Mouse (Mus musculus): ENCODE measurements at regions not wholly inside any gene's neighbourhood (a gene's known extent, or its start where the extent isn't known, plus 50 kb on each side); places are given as distances from the start of the nearest gene placed in this dataset.

- Histone ChIP-seq H3K9ac (ENCODE audit: control insufficient read depth, low read depth, low read length, poor library complexity, severe bottlenecking) (no peak overlapping the region), H3K27me3 (ENCODE audit: control insufficient read depth in 1 of 2, insufficient read depth in 2 of 2, low read length in 2 of 2) (peaks cover 1 to 10% of the 10 kb centered on the region in 2 experiments), H3K4me3 (ENCODE audit: control insufficient read depth in 1 of 2, insufficient read depth in 1 of 2, low read depth in 2 of 2, low read length in 2 of 2) (no peak overlapping the region), H3K9me3 (replicated peaks; ENCODE audit: insufficient read depth, low read length) (no peaks in the 10 kb centered on the region), H3K36me3 (ENCODE audit: control insufficient read depth in 1 of 2, insufficient read depth in 2 of 2, low read length in 2 of 2) (no peaks in the 10 kb centered on the region), H3K27ac (ENCODE audit: control insufficient read depth, low read depth, low read length) (no peak overlapping the region), H3K4me1 (ENCODE audit: control insufficient read depth in 1 of 2, insufficient read depth in 2 of 2, low read length in 2 of 2) (no peaks in the 10 kb centered on the region), H3K79me2 (ENCODE audit: control insufficient read depth, insufficient read depth, low read length, poor library complexity) (no peaks in the 10 kb centered on the region)
- TF ChIP-seq TBP (IDR thresholded peaks at IDR 0.05; ENCODE audit: low read depth, low read length) (no peak), SMC3 (IDR thresholded peaks at IDR 0.05; ENCODE audit: low read depth, low read length) (no peak), JUND (IDR thresholded peaks at IDR 0.05; ENCODE audit: low read depth, low read length) (no peak), MAFK (IDR thresholded peaks at IDR 0.05; ENCODE audit: borderline replicate concordance, low read depth, low read length) (no peak), BHLHE40 (IDR thresholded peaks at IDR 0.05; ENCODE audit: borderline replicate concordance, low read depth, low read length) (no peak), MAZ (IDR thresholded peaks at IDR 0.05; ENCODE audit: low read depth, low read length) (no peak), NRF1 (IDR thresholded peaks at IDR 0.05; ENCODE audit: insufficient read depth, low read depth, low read length, poor library complexity, severe bottlenecking) (no peak), CHD2 (IDR thresholded peaks at IDR 0.05; ENCODE audit: low read length) (no peak), ZC3H11A (IDR thresholded peaks at IDR 0.05; ENCODE audit: low read depth, low read length) (no peak), TCF12 (IDR thresholded peaks at IDR 0.05; ENCODE audit: low read depth, low read length) (no peak), GATA1 (IDR thresholded peaks at IDR 0.05; ENCODE audit: low read depth, low read length) (no peak), MYB (IDR thresholded peaks at IDR 0.05; ENCODE audit: low read depth, low read length) (no peak)
- no peak for DNase-seq (ENCODE audit: low read depth, low spot score)
These were observed 70.8 kb upstream of the Spdl1 start for GRCm38 (mm10) chr11:34904271-34904670.

- TF ChIP-seq CHD2 (IDR thresholded peaks at IDR 0.05; ENCODE audit: low read length), result peak; percentile 86
- TF ChIP-seq E2F4 (IDR thresholded peaks at IDR 0.05; ENCODE audit: borderline replicate concordance, low read depth, low read length), result no peak
- TF ChIP-seq ZC3H11A (IDR thresholded peaks at IDR 0.05; ENCODE audit: low read depth, low read length), result no peak
- no peaks in the 10 kb centered on the region for H3K4me1 ChIP-seq (ENCODE audit: control insufficient read depth in 1 of 2, insufficient read depth in 2 of 2, low read length in 2 of 2)
- no peaks in the 10 kb centered on the region for H3K36me3 ChIP-seq (ENCODE audit: control insufficient read depth in 1 of 2, insufficient read depth in 2 of 2, low read length in 2 of 2)
- DNase-seq (ENCODE audit: low read depth, low spot score), result peak; percentile 77
- H3K9me3 ChIP-seq (replicated peaks; ENCODE audit: insufficient read depth, low read length), result no peaks in the 10 kb centered on the region
- no peak overlapping the region for H3K9ac ChIP-seq (ENCODE audit: control insufficient read depth, low read depth, low read length, poor library complexity, severe bottlenecking)
- no peak overlapping the region for H3K4me3 ChIP-seq (ENCODE audit: control insufficient read depth in 1 of 2, insufficient read depth in 1 of 2, low read depth in 2 of 2, low read length in 2 of 2)
- H3K27me3 ChIP-seq (ENCODE audit: control insufficient read depth in 1 of 2, insufficient read depth in 2 of 2, low read length in 2 of 2), result no peaks in the 10 kb centered on the region; a peak in 4 of 4 replicates
- no peaks in the 10 kb centered on the region for H3K79me2 ChIP-seq (ENCODE audit: control insufficient read depth, insufficient read depth, low read length, poor library complexity)
- H3K27ac ChIP-seq (ENCODE audit: control insufficient read depth, low read depth, low read length), result no peak overlapping the region
These were observed 66.0 kb upstream of the Spdl1 start for GRCm38 (mm10) chr11:34899400-34899799.

GRCm38 (mm10) chr11:34895624-34896023, 62.2 kb upstream of the Spdl1 start:
- H3K4me1 ChIP-seq (ENCODE audit: control insufficient read depth in 1 of 2, insufficient read depth in 2 of 2, low read length in 2 of 2), result no peaks in the 10 kb centered on the region
- H3K79me2 ChIP-seq (ENCODE audit: control insufficient read depth, insufficient read depth, low read length, poor library complexity), result no peaks in the 10 kb centered on the region
- no peak overlapping the region for H3K27ac ChIP-seq (ENCODE audit: control insufficient read depth, low read depth, low read length)
- TF ChIP-seq ZKSCAN1 (IDR thresholded peaks at IDR 0.05; ENCODE audit: low read depth, low read length), result no peak
- no peak for TF ChIP-seq SIN3A (IDR thresholded peaks at IDR 0.05; ENCODE audit: low read length)
- TF ChIP-seq KAT2A (conservative IDR thresholded peaks at IDR 0.05; ENCODE audit: low read depth, low read length), result no peak
- no peak for TF ChIP-seq CTCF (IDR thresholded peaks at IDR 0.05 in 2 of 3, conservative IDR thresholded peaks at IDR 0.05 in 1 of 3; ENCODE audit: control insufficient read depth in 1 of 3, insufficient read depth in 1 of 3, low read depth in 2 of 3, low read length in 3 of 3, poor library complexity in 1 of 3, severe bottlenecking in 1 of 3)
- TF ChIP-seq USF1 (IDR thresholded peaks at IDR 0.05; ENCODE audit: low read depth, low read length), result no peak
- H3K9me3 ChIP-seq (replicated peaks; ENCODE audit: insufficient read depth, low read length), result no peaks in the 10 kb centered on the region
- H3K36me3 ChIP-seq (ENCODE audit: control insufficient read depth in 1 of 2, insufficient read depth in 2 of 2, low read length in 2 of 2), result no peaks in the 10 kb centered on the region
- no peak overlapping the region for H3K9ac ChIP-seq (ENCODE audit: control insufficient read depth, low read depth, low read length, poor library complexity, severe bottlenecking)
- no peaks in the 10 kb centered on the region; a peak in 3 of 4 replicates for H3K27me3 ChIP-seq (ENCODE audit: control insufficient read depth in 1 of 2, insufficient read depth in 2 of 2, low read length in 2 of 2)
- no peak for DNase-seq (ENCODE audit: low read depth, low spot score)
- no peak overlapping the region for H3K4me3 ChIP-seq (ENCODE audit: control insufficient read depth in 1 of 2, insufficient read depth in 1 of 2, low read depth in 2 of 2, low read length in 2 of 2)
